Comparison of ENCODE assay signal across 8 mouse cellular contexts in genomic region chr5:41844820-41845557, GRCm38 (mm10). TPM values are rescaled to one million over a fixed set of nuclear protein-coding genes. Genes with fewer than 3 reads are reported as not detected.
DNase-seq lines count a peak whose midpoint lies in the region; ATAC-seq and TF ChIP-seq lines count a peak whose summit lies in the region.

No protein-coding gene starts in this region.

- no peaks in the 10 kb centered on the region; the same call in 1 of the 2 replicates for H3K4me1 ChIP-seq in bone marrow, adult 2 months (ENCODE audit: control insufficient read depth, insufficient read depth, low read length)
- H3K4me1 ChIP-seq in erythroblast, embryonic 14.5 days (ENCODE audit: control insufficient read depth): peaks cover 39% of the 10 kb centered on the region
- peaks cover 18% of the 10 kb centered on the region for H3K4me1 ChIP-seq in hindbrain, embryonic 12.5 days
- peaks cover 18% of the 10 kb centered on the region for H3K4me1 ChIP-seq in limb, embryonic 13.5 days
- peaks cover 24% of the 10 kb centered on the region for H3K4me1 ChIP-seq in midbrain, embryonic 13.5 days (replicated peaks)

- peak overlapping the region; percentile 98 for H3K4me3 ChIP-seq in layer of hippocampus, adult 2 months
- peak overlapping the region; percentile 75 for H3K4me3 ChIP-seq in bone marrow, adult 2 months (replicated peaks; ENCODE audit: control insufficient read depth, low read depth, low read length)
- peak overlapping the region; percentile 94 for H3K4me3 ChIP-seq in erythroblast, embryonic 14.5 days (replicated peaks)
- peak overlapping the region; percentile 98; the same call in 1 of the 2 replicates for H3K4me3 ChIP-seq in hindbrain, embryonic 12.5 days
- peak overlapping the region; percentile 97 for H3K4me3 ChIP-seq in limb, embryonic 13.5 days
- peak overlapping the region; percentile 99 for H3K4me3 ChIP-seq in midbrain, embryonic 13.5 days (replicated peaks)

- H3K9me3 ChIP-seq in erythroblast, embryonic 14.5 days (ENCODE audit: control insufficient read depth, low read length): no peaks in the 10 kb centered on the region
- no peaks in the 10 kb centered on the region for H3K9me3 ChIP-seq in hindbrain, embryonic 12.5 days (replicated peaks)
- H3K9me3 ChIP-seq in limb, embryonic 13.5 days: no peaks in the 10 kb centered on the region
- H3K9me3 ChIP-seq in midbrain, embryonic 13.5 days: no peaks in the 10 kb centered on the region

- no peaks in the 10 kb centered on the region for H3K27me3 ChIP-seq in erythroblast, embryonic 14.5 days (ENCODE audit: control insufficient read depth)
- H3K27me3 ChIP-seq in hindbrain, embryonic 12.5 days: no peaks in the 10 kb centered on the region
- no peaks in the 10 kb centered on the region for H3K27me3 ChIP-seq in limb, embryonic 13.5 days
- no peaks in the 10 kb centered on the region for H3K27me3 ChIP-seq in midbrain, embryonic 13.5 days

- H3K9ac ChIP-seq in hindbrain, embryonic 12.5 days: no peak overlapping the region
- peak overlapping the region; percentile 50 for H3K9ac ChIP-seq in limb, embryonic 13.5 days
- 0 out of 2 replicates have a peak overlapping the region, but pooled peaks have one; percentile 33 for H3K9ac ChIP-seq in midbrain, embryonic 13.5 days (replicated peaks)

- WGBS in bone marrow, adult 2 months: 1% methylated on average over 16 of the region's 16 CpGs
- WGBS in hindbrain, embryonic 12.5 days: 20% methylated on average over 16 of the region's 16 CpGs
- 16% methylated on average over 16 of the region's 16 CpGs for WGBS in limb, embryonic 13.5 days
- 19% methylated on average over 16 of the region's 16 CpGs for WGBS in midbrain, embryonic 13.5 days

- H3K27ac ChIP-seq in layer of hippocampus, adult 2 months: peak overlapping the region; percentile 72
- H3K27ac ChIP-seq in bone marrow, adult 2 months (ENCODE audit: control insufficient read depth, insufficient read depth, low read depth, low read length, poor library complexity): no peak overlapping the region; the same call in 1 of the 2 replicates
- no peak overlapping the region for H3K27ac ChIP-seq in hindbrain, embryonic 12.5 days
- H3K27ac ChIP-seq in limb, embryonic 13.5 days: no peak overlapping the region
- no peak overlapping the region for H3K27ac ChIP-seq in midbrain, embryonic 13.5 days

- no peak for TF ChIP-seq POLR2A in bone marrow, adult 2 months (IDR thresholded peaks at IDR 0.05; ENCODE audit: borderline replicate concordance, control insufficient read depth, low read depth, low read length)

- H3K4me2 ChIP-seq in hindbrain, embryonic 12.5 days (replicated peaks): peak overlapping the region; percentile 85
- peak overlapping the region; percentile 77 for H3K4me2 ChIP-seq in limb, embryonic 13.5 days (replicated peaks)
- H3K4me2 ChIP-seq in midbrain, embryonic 13.5 days (replicated peaks): peak overlapping the region; percentile 94

- H3K36me3 ChIP-seq in erythroblast, embryonic 14.5 days (ENCODE audit: control insufficient read depth): peaks cover 13% of the 10 kb centered on the region
- H3K36me3 ChIP-seq in hindbrain, embryonic 12.5 days: no peaks in the 10 kb centered on the region
- H3K36me3 ChIP-seq in limb, embryonic 13.5 days: 0 out of 2 replicates have a peak, but pooled peaks cover 7% of the 10 kb centered on the region
- H3K36me3 ChIP-seq in midbrain, embryonic 13.5 days: peaks cover 4% of the 10 kb centered on the region

- peak; percentile 49 for ATAC-seq in hindbrain, embryonic 12.5 days (ENCODE audit: low FRiP score)
- ATAC-seq in limb, embryonic 13.5 days (ENCODE audit: low FRiP score, low read depth): peak; percentile 39; the same call in 1 of the 2 replicates
- peak; percentile 43 for ATAC-seq in midbrain, embryonic 13.5 days

- DNase-seq in layer of hippocampus, adult 2 months (ENCODE audit: low spot score in 2 of 2): no peak
- DNase-seq in layer of hippocampus, adult 9-10 months (ENCODE audit: low spot score): no peak
- peak; percentile 14 to 15 for DNase-seq in thymus, postnatal 10 days (ENCODE audit: low spot score in 2 of 2)

- TF ChIP-seq CTCF in layer of hippocampus, adult 2 months (conservative IDR thresholded peaks at IDR 0.05): no peak
- no peak for TF ChIP-seq CTCF in bone marrow, adult 2 months (IDR thresholded peaks at IDR 0.05; ENCODE audit: control insufficient read depth, insufficient read depth, low read length)

RNA-seq across cellular contexts. Expression of gene Bod1l, which starts 0.9 kb away (rescaled TPM):
- 10 to 100 TPM; 38.7 to 43.1 TPM for total RNA-seq in layer of hippocampus, adult 2 months (2021)
- 14.9 and 34.7 TPM in 2 replicates for polyA plus RNA-seq in bone marrow, adult 2 months (2011; ENCODE audit: insufficient read depth, insufficient read length, low replicate concordance, missing spikeins)
- polyA plus RNA-seq in erythroblast, embryonic 14.5 days (2012): 0.80 and 1.1 TPM in 2 replicates
- polyA plus RNA-seq in hindbrain, embryonic 12.5 days (2016; fragmentation: Nextera tagmentation; extraction: Ambion mirVana): 29.6 and 31.5 TPM in 2 replicates
- 26.7 and 28.9 TPM in 2 replicates for polyA plus RNA-seq in limb, embryonic 13.5 days (2015; fragmentation: Nextera tagmentation; extraction: Ambion mirVana)
- 29.9 and 31.8 TPM in 2 replicates for polyA plus RNA-seq in midbrain, embryonic 13.5 days (2015; fragmentation: Nextera tagmentation; extraction: Ambion mirVana)

Comparison
In these comparisons a context has a peak if more than half of its experiments do, and no peak if none do; other contexts are left out.
1. DNase-seq: peak in thymus, postnatal 10 days (2 of 2); none in layer of hippocampus, adult 2 months (0 of 2) and layer of hippocampus, adult 9-10 months (single experiment).
2. Peak in every context shown above with its lines, with median percentiles within 50 percentile points of each other: H3K4me3 ChIP-seq, ATAC-seq and H3K4me2 ChIP-seq.